Mouse (Mus musculus) gastrocnemius, postnatal 4 days (tissue): ENCODE results near the gene Ppp1r16b. TPM values are rescaled to one million over a fixed set of nuclear protein-coding genes. Genes with fewer than 3 reads are reported as not detected.

Source experiments
- microRNA-seq: library from miRNA; unstranded; fragments of <30 nt; microRNA quantifications from one replicate; pipeline ENCODE4 v1.2.0, GENCODE M21; 2021
- total RNA-seq, 2 experiments: library from RNA; stranded (reverse); gene quantifications; 2 replicates each; pipeline ENCODE4 v1.2.3; 2021

The Ppp1r16b gene
- total RNA-seq, 2 experiments from 2014 or later = 8.3 to 9.1 TPM

Small RNAs within 50 kb of the gene (microRNA-seq; reads per million reads assigned to microRNA genes)
- gene Gm26141 (not detected), gene Mir3474 (2.3 reads per million, percentile 4 among the genes with 10 or more reads in this experiment)

Other genes with a start within 250 kb of the Ppp1r16b start
- gene Adig, start 162.8 kb upstream of the Ppp1r16b start, total RNA-seq = 1 to 10 TPM; 6.8 to 7.6 TPM
- gene Arhgap40, start 152.6 kb upstream of the Ppp1r16b start, total RNA-seq = not detected
- not detected for gene Slc32a1, start 54.6 kb upstream of the Ppp1r16b start, total RNA-seq
- 1 to 10 TPM; 7.3 to 9.0 TPM for gene Actr5, start 40.5 kb upstream of the Ppp1r16b start, total RNA-seq
- 1 to 10 TPM; 9.3 to 9.8 TPM for gene Fam83d, start 102.7 kb downstream of the Ppp1r16b start, total RNA-seq
- 10 to 100 TPM; 12.6 to 15.4 TPM for gene Dhx35, start 129.4 kb downstream of the Ppp1r16b start, total RNA-seq